Mouse (Mus musculus) cerebellum, adult 2 months (tissue): ENCODE data around the gene H2-Q6.
"Not testable (repeated sequence)": the region's sequence is repeated elsewhere in the genome, so short reads cannot be mapped to it uniquely, and the experiment has no call there.

Experiments
- CTCF ChIP-seq: fragments of 200-500 bp; IDR thresholded peaks from 2 replicates; pipeline ENCODE4 v1.5.1; 2011; ENCODE audit warnings: low read depth, mild to moderate bottlenecking, control low read depth, low read length, moderate library complexity, borderline replicate concordance; ENCODE audit not compliant: insufficient read depth
- POLR2A ChIP-seq: fragments of 200-500 bp; IDR thresholded peaks from 2 replicates; pipeline ENCODE4 v1.6.1; 2011; ENCODE audit warnings: low read length, control low read depth, borderline replicate concordance; ENCODE audit not compliant: insufficient read depth

GRCm38 (mm10) chr17:35430671-35431070, 6.0 kb downstream of the H2-Q6 start:
- TF ChIP-seq POLR2A, CTCF: not testable (repeated sequence)
